ENCODE assay signal across 15 mouse cellular contexts in genomic region chr7:49907191-49908171, GRCm38 (mm10). TPM values are rescaled to one million over a fixed set of nuclear protein-coding genes. Genes with fewer than 3 reads are reported as not detected.
DNase-seq lines count a peak whose midpoint lies in the region; ATAC-seq and TF ChIP-seq lines count a peak whose summit lies in the region.
"Had no signal": no experiment of that assay in that cellular context is flagged by ENCODE, and none has a peak within 500 bp of the region (broad histone marks: within the 10 kb centered on the region; RNA-seq: fewer than 3 reads in every experiment).

No protein-coding gene starts in this region.

- TF ChIP-seq CTCF in hindbrain, postnatal 0 days (IDR thresholded peaks at IDR 0.05; ENCODE audit: low read depth) = no peak

- H3K9ac ChIP-seq in hindbrain, postnatal 0 days (replicated peaks; ENCODE audit: low read length) = no peak overlapping the region
- peak overlapping the region; percentile 48; the same call in 1 of the 2 replicates for H3K9ac ChIP-seq in neural tube, embryonic 14.5 days (replicated peaks; ENCODE audit: low read depth, low read length)
- H3K9ac ChIP-seq: stomach, embryonic 15.5 days had no signal

- no peak overlapping the region for H3K27ac ChIP-seq in hindbrain, embryonic 10.5 days
- H3K27ac ChIP-seq in hindbrain, postnatal 0 days = peak overlapping the region; percentile 42
- H3K27ac ChIP-seq in neural tube, embryonic 14.5 days (ENCODE audit: low read depth, low read length) = peak overlapping the region; percentile 90
- H3K27ac ChIP-seq: heart, adult 2 months; left cerebral cortex, adult 2 months; stomach, embryonic 15.5 days had no signal

- peak overlapping the region; percentile 37 for H3K4me2 ChIP-seq in hindbrain, postnatal 0 days (ENCODE audit: low read depth, low read length)
- peak overlapping the region; percentile 60 for H3K4me2 ChIP-seq in neural tube, embryonic 14.5 days (ENCODE audit: low read depth, low read length)
- H3K4me2 ChIP-seq: stomach, embryonic 15.5 days had no signal

- DNase-seq in left cerebral cortex, postnatal 4 days = peak; percentile 41
- DNase-seq in left cerebral cortex, adult 18-20 months (ENCODE audit: low spot score in 2 of 2) = no peak
- peak; percentile 29 for DNase-seq in hindbrain, embryonic 10.5 days (ENCODE audit: low spot score)
- peak; percentile 51 for DNase-seq in hindbrain, postnatal 0 days (ENCODE audit: low spot score)
- DNase-seq in thymus, postnatal 14 days = no peak
- DNase-seq: adrenal gland, postnatal 14 days; heart, adult 2 months; heart, postnatal 14 days; lung, adult 2 months; thymus, postnatal 4 days had no signal

- 1% methylated on average over 28 of the region's 28 CpGs for WGBS in hindbrain, embryonic 10.5 days
- 3% methylated on average over 28 of the region's 28 CpGs for WGBS in hindbrain, postnatal 0 days
- 2% methylated on average over 28 of the region's 28 CpGs for WGBS in neural tube, embryonic 14.5 days

- H3K36me3 ChIP-seq in hindbrain, embryonic 10.5 days = no peaks in the 10 kb centered on the region
- no peaks in the 10 kb centered on the region for H3K36me3 ChIP-seq in hindbrain, postnatal 0 days (ENCODE audit: insufficient read depth, low read length)
- H3K36me3 ChIP-seq in neural tube, embryonic 14.5 days (ENCODE audit: control insufficient read depth, insufficient read depth, low read length) = no peaks in the 10 kb centered on the region
- H3K36me3 ChIP-seq: stomach, embryonic 15.5 days had no signal

- peak overlapping the region; percentile 30 for H3K4me3 ChIP-seq in hindbrain, embryonic 10.5 days
- peak overlapping the region; percentile 7; the same call in 1 of the 2 replicates for H3K4me3 ChIP-seq in hindbrain, postnatal 0 days (ENCODE audit: low read length)
- H3K4me3 ChIP-seq in neural tube, embryonic 14.5 days (ENCODE audit: low read depth, low read length) = peak overlapping the region; percentile 22; the same call in 1 of the 2 replicates
- H3K4me3 ChIP-seq: heart, adult 2 months; left cerebral cortex, adult 2 months; stomach, embryonic 15.5 days had no signal

- no peaks in the 10 kb centered on the region for H3K9me3 ChIP-seq in hindbrain, embryonic 10.5 days
- no peaks in the 10 kb centered on the region for H3K9me3 ChIP-seq in hindbrain, postnatal 0 days (ENCODE audit: low read length)
- no peaks in the 10 kb centered on the region for H3K9me3 ChIP-seq in neural tube, embryonic 14.5 days (ENCODE audit: control insufficient read depth, low read length)
- H3K9me3 ChIP-seq: stomach, embryonic 15.5 days had no signal

- peak; percentile 33; the same call in 1 of the 2 replicates for ATAC-seq in hindbrain, postnatal 0 days
- ATAC-seq in neural tube, embryonic 14.5 days (ENCODE audit: low read depth) = peak; percentile 49
- no peak for ATAC-seq in inflammation-experienced regulatory T-cells, adult 6 months

- H3K4me1 ChIP-seq in hindbrain, embryonic 10.5 days (replicated peaks) = peaks cover 23% of the 10 kb centered on the region; the same call in 1 of the 2 replicates
- H3K4me1 ChIP-seq in hindbrain, postnatal 0 days (ENCODE audit: insufficient read depth, low read length) = no peaks in the 10 kb centered on the region
- H3K4me1 ChIP-seq in neural tube, embryonic 14.5 days (ENCODE audit: control insufficient read depth, insufficient read depth, low read length) = 0 out of 2 replicates have a peak, but pooled peaks cover 3% of the 10 kb centered on the region
- H3K4me1 ChIP-seq: stomach, embryonic 15.5 days had no signal

- intact Hi-C loops in left cerebral cortex, postnatal 4 days (cut with DNase I) = no loop called here

- H3K27me3 ChIP-seq in hindbrain, embryonic 10.5 days (ENCODE audit: insufficient read depth, poor library complexity, severe bottlenecking) = peaks cover 100% of the 10 kb centered on the region
- H3K27me3 ChIP-seq in hindbrain, postnatal 0 days (ENCODE audit: insufficient read depth, low read length) = peaks cover 50% of the 10 kb centered on the region
- H3K27me3 ChIP-seq in neural tube, embryonic 14.5 days (ENCODE audit: control insufficient read depth, insufficient read depth, low read length) = peaks cover 25% of the 10 kb centered on the region

RNA-seq across cellular contexts. Expression of gene Slc6a5, which starts 2.5 kb away (rescaled TPM):
- total RNA-seq in left cerebral cortex, postnatal 4 days (2021) = not detected
- under 1 TPM; 0.12 TPM for total RNA-seq in left cerebral cortex, adult 18-20 months (2021)
- 0.60 and 4.1 TPM in 2 replicates for polyA plus RNA-seq in hindbrain, embryonic 10.5 days (2016; fragmentation: Nextera tagmentation; extraction: Ambion mirVana)
- total RNA-seq in hindbrain, postnatal 0 days (2014; rRNA removed) = 49.6 and 57.2 TPM in 2 replicates
- polyA plus RNA-seq in hindbrain, postnatal 0 days (2015; fragmentation: Nextera tagmentation; extraction: Ambion mirVana) = 9.8 and 10.9 TPM in 2 replicates
- polyA plus RNA-seq in neural tube, embryonic 14.5 days (2014; fragmentation: Nextera tagmentation; extraction: Ambion mirVana) = 14.3 and 16.6 TPM in 2 replicates
- not detected for polyA plus RNA-seq in inflammation-experienced regulatory T-cells, adult 6 months (2017; shearing (Covaris generic))
- total RNA-seq: heart, adult 2 months; heart, postnatal 14 days; megakaryocyte-erythroid progenitor cell, adult 5-6 weeks had no signal
- polyA plus RNA-seq: lung, adult 2 months had no signal

Comparison
In these comparisons a context has a peak if more than half of its experiments do, and no peak if none do; other contexts are left out.
1. DNase-seq: peak in left cerebral cortex, postnatal 4 days (single experiment), hindbrain, embryonic 10.5 days (single experiment) and hindbrain, postnatal 0 days (single experiment); none in left cerebral cortex, adult 18-20 months (0 of 2) and thymus, postnatal 14 days (single experiment).
2. Peak in every context shown above with its lines, with median percentiles within 50 percentile points of each other: H3K4me3 ChIP-seq.